Mouse (Mus musculus) C2C12 (cell line): Measurements from ENCODE around the gene Gm21976.

Experiments used
- CEBPB ChIP-seq: IDR thresholded peaks from one replicate; pipeline ENCODE4 v1.6.1; 2011; ENCODE audit warnings: low read depth, mild to moderate bottlenecking, control low read depth, moderate library complexity
- CTCF ChIP-seq: IDR thresholded peaks from one replicate; pipeline ENCODE4 v1.5.1; 2011; ENCODE audit not compliant: control insufficient read depth, insufficient read depth, insufficient read length
- MYOG ChIP-seq: IDR thresholded peaks from one replicate; pipeline ENCODE4 v1.6.1; 2011; ENCODE audit not compliant: control insufficient read depth, insufficient read length; ENCODE audit errors: extremely low read depth
- USF1 ChIP-seq: IDR thresholded peaks from one replicate; pipeline ENCODE4 v1.6.1; 2011; ENCODE audit warnings: low read depth, mild to moderate bottlenecking, control low read depth, moderate library complexity

GRCm38 (mm10) chr13:98290719-98291118 lies 11.0 kb downstream of the Gm21976 start:
- TF ChIP-seq CTCF: no peak
- TF ChIP-seq USF1: no peak
- TF ChIP-seq CEBPB: no peak
- TF ChIP-seq MYOG: no peak
